Mouse (Mus musculus): Measurements from ENCODE around the gene Pdzd2. TPM values are rescaled to one million over a fixed set of nuclear protein-coding genes. Genes with fewer than 3 reads are reported as not detected.

Pdzd2 gene
- polyA plus RNA-seq, 1 experiment from 2014 or later = 7.3 TPM

- Histone ChIP-seq H3K9me3 (no peaks in the 10 kb centered on the region), H3K4me1 (peaks cover 6% of the 10 kb centered on the region; the same call in 1 of the 2 replicates), H3K4me3 (no peak overlapping the region), H3K27ac (no peak overlapping the region), H3K27me3 (ENCODE audit: insufficient read depth, poor library complexity, severe bottlenecking) (no peaks in the 10 kb centered on the region), H3K36me3 (no peaks in the 10 kb centered on the region)
- 71% methylated on average over 6 of the region's 6 CpGs for WGBS
- DNase-seq (ENCODE audit: low spot score) = no peak
Measured at GRCm38 (mm10) chr15:12608090-12608489, 131.6 kb downstream of the Pdzd2 start.

- no peak for DNase-seq (ENCODE audit: low spot score)
Measured at GRCm38 (mm10) chr15:12606306-12606705, 133.4 kb downstream of the Pdzd2 start.

GRCm38 (mm10) chr15:12605239-12605993 is 134.3 kb downstream of the Pdzd2 start:
- Histone ChIP-seq H3K4me1 (peaks cover 13% of the 10 kb centered on the region), H3K27me3 (ENCODE audit: insufficient read depth, poor library complexity, severe bottlenecking) (no peaks in the 10 kb centered on the region), H3K4me3 (no peak overlapping the region), H3K9me3 (no peaks in the 10 kb centered on the region), H3K36me3 (no peaks in the 10 kb centered on the region), H3K27ac (peak overlapping the region; percentile 48)
- no peak for DNase-seq (ENCODE audit: low spot score)
- WGBS = 70% methylated on average over 10 of the region's 10 CpGs

More at GRCm38 (mm10) chr15:12606306-12606705, 133.4 kb downstream of the Pdzd2 start:
- H3K36me3 ChIP-seq = no peaks in the 10 kb centered on the region
- H3K4me1 ChIP-seq = peaks cover 4% of the 10 kb centered on the region; the same call in 1 of the 2 replicates
- H3K27me3 ChIP-seq (ENCODE audit: insufficient read depth, poor library complexity, severe bottlenecking) = no peaks in the 10 kb centered on the region
- H3K4me3 ChIP-seq = no peak overlapping the region
- WGBS = 68% methylated on average over 9 of the region's 9 CpGs
- no peaks in the 10 kb centered on the region for H3K9me3 ChIP-seq
- no peak overlapping the region for H3K27ac ChIP-seq

GRCm38 (mm10) chr15:12603674-12604073 is 136.1 kb downstream of the Pdzd2 start:
- 92% methylated on average over 4 of the region's 4 CpGs for WGBS
- Histone ChIP-seq H3K36me3 (no peaks in the 10 kb centered on the region), H3K9me3 (no peaks in the 10 kb centered on the region), H3K4me1 (peaks cover 14% of the 10 kb centered on the region), H3K27ac (no peak overlapping the region), H3K4me3 (no peak overlapping the region), H3K27me3 (ENCODE audit: insufficient read depth, poor library complexity, severe bottlenecking) (no peaks in the 10 kb centered on the region)
- DNase-seq (ENCODE audit: low spot score) = no peak

GRCm38 (mm10) chr15:12593094-12593493 is 146.6 kb downstream of the Pdzd2 start:
- no peaks in the 10 kb centered on the region for H3K9me3 ChIP-seq
- H3K27me3 ChIP-seq (ENCODE audit: insufficient read depth, poor library complexity, severe bottlenecking) = peaks cover 5% of the 10 kb centered on the region; the same call in 1 of the 2 replicates
- H3K36me3 ChIP-seq = no peaks in the 10 kb centered on the region
- no peak overlapping the region for H3K27ac ChIP-seq
- no peak for DNase-seq (ENCODE audit: low spot score)
- H3K4me1 ChIP-seq = no peaks in the 10 kb centered on the region
- 77% methylated on average over 4 of the region's 4 CpGs for WGBS
- no peak overlapping the region for H3K4me3 ChIP-seq

DNA sequence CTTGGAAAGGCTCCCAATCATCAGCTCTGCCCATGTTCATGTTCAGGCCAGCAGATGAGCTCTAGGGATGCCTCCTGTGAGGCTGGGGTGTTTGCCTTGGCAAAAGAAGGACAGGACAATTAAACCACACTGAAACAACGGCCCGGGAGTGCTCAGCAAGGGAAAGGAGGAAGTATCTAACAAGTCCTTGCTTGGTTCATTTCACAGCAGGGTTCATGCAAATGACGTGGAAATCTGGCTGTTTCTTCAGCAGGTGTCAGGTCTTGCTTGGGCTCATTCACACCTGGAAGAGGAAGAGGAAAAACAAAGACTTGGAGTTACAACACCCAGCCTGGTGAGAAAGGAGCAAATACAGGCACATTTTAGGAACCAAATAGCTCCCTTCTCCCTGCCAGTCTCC is 147.1 kb downstream of the Pdzd2 start:
- H3K4me3 ChIP-seq = no peak overlapping the region
- no peaks in the 10 kb centered on the region for H3K4me1 ChIP-seq
- 24% methylated on average over 3 of the region's 3 CpGs for WGBS
- H3K27me3 ChIP-seq (ENCODE audit: insufficient read depth, poor library complexity, severe bottlenecking) = peaks cover 5% of the 10 kb centered on the region; the same call in 1 of the 2 replicates
- H3K36me3 ChIP-seq = no peaks in the 10 kb centered on the region
- no peak for DNase-seq (ENCODE audit: low spot score)
- no peak overlapping the region for H3K27ac ChIP-seq
- H3K9me3 ChIP-seq = no peaks in the 10 kb centered on the region

DNA sequence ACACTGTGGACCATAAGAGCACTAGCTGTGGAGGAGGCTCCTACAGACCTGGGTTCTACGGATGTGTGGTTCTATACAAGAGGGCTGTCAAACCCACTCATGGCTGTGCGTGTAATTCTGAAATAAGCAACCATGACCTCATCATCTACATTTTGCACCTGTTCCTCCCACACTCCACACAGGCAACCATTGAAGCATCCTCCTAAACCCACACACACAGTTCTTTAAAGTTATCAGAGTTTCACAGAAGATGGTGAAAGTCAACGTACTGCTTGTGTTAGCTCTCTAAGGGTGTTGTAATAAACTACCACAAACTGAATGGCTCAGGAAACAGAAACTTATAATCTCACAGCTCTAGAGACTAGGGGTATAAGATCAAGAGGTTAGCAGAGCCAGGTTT is 151.1 kb downstream of the Pdzd2 start:
- Histone ChIP-seq H3K4me3 (no peak overlapping the region), H3K4me1 (no peaks in the 10 kb centered on the region), H3K27me3 (ENCODE audit: insufficient read depth, poor library complexity, severe bottlenecking) (peaks cover 5% of the 10 kb centered on the region; the same call in 1 of the 2 replicates), H3K36me3 (no peaks in the 10 kb centered on the region), H3K27ac (no peak overlapping the region), H3K9me3 (no peaks in the 10 kb centered on the region)
- no peak for DNase-seq (ENCODE audit: low spot score)
- 82% methylated on average over 3 of the region's 3 CpGs for WGBS

GRCm38 (mm10) chr15:12586852-12587424 is 152.8 kb downstream of the Pdzd2 start:
- no peak for DNase-seq (ENCODE audit: low spot score)
- Histone ChIP-seq H3K27ac (no peak overlapping the region), H3K27me3 (ENCODE audit: insufficient read depth, poor library complexity, severe bottlenecking) (no peaks in the 10 kb centered on the region), H3K9me3 (no peaks in the 10 kb centered on the region), H3K36me3 (no peaks in the 10 kb centered on the region), H3K4me3 (no peak overlapping the region), H3K4me1 (no peaks in the 10 kb centered on the region)
- 71% methylated on average over 4 of the region's 4 CpGs for WGBS

GRCm38 (mm10) chr15:12586154-12586553 is 153.6 kb downstream of the Pdzd2 start:
- no peaks in the 10 kb centered on the region for H3K36me3 ChIP-seq
- H3K9me3 ChIP-seq = no peaks in the 10 kb centered on the region
- H3K4me1 ChIP-seq = no peaks in the 10 kb centered on the region
- no peak overlapping the region for H3K4me3 ChIP-seq
- WGBS = 5% methylated on average over 5 of the region's 5 CpGs
- no peak overlapping the region for H3K27ac ChIP-seq
- no peaks in the 10 kb centered on the region for H3K27me3 ChIP-seq (ENCODE audit: insufficient read depth, poor library complexity, severe bottlenecking)
- peak; percentile 85 for DNase-seq (ENCODE audit: low spot score)

DNA sequence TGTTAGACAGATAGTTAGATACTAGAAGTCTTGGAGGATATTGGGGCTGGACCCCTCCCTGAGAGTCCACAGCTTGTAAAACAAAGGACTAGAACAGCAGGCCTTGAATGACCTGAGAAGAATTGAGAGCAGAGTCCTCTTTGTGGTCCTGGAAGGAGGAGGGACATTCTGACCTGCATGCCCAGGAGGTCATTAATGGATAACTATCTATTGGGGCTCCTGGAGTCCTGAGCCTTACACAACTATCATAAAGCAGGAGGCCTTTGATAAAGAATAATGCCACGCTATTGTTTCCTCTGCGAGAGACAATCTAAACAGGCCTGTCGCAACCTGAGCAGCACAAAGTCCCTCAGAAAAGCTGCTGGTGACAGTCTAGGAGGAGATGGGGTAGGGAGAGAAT is 156.7 kb downstream of the Pdzd2 start:
- 79% methylated on average over 3 of the region's 3 CpGs for WGBS

GRCm38 (mm10) chr15:12582471-12582870 is 157.3 kb downstream of the Pdzd2 start:
- no peak for DNase-seq (ENCODE audit: low spot score)
- Histone ChIP-seq H3K27ac (no peak overlapping the region), H3K36me3 (no peaks in the 10 kb centered on the region), H3K4me3 (no peak overlapping the region), H3K4me1 (peaks cover 3% of the 10 kb centered on the region), H3K27me3 (ENCODE audit: insufficient read depth, poor library complexity, severe bottlenecking) (no peaks in the 10 kb centered on the region), H3K9me3 (no peaks in the 10 kb centered on the region)

More for the DNA sequence above, 156.7 kb downstream of the Pdzd2 start:
- H3K9me3 ChIP-seq = no peaks in the 10 kb centered on the region
- H3K4me3 ChIP-seq = no peak overlapping the region
- no peaks in the 10 kb centered on the region for H3K27me3 ChIP-seq (ENCODE audit: insufficient read depth, poor library complexity, severe bottlenecking)
- H3K27ac ChIP-seq = no peak overlapping the region
- no peaks in the 10 kb centered on the region for H3K4me1 ChIP-seq
- no peak for DNase-seq (ENCODE audit: low spot score)
- no peaks in the 10 kb centered on the region for H3K36me3 ChIP-seq

DNA sequence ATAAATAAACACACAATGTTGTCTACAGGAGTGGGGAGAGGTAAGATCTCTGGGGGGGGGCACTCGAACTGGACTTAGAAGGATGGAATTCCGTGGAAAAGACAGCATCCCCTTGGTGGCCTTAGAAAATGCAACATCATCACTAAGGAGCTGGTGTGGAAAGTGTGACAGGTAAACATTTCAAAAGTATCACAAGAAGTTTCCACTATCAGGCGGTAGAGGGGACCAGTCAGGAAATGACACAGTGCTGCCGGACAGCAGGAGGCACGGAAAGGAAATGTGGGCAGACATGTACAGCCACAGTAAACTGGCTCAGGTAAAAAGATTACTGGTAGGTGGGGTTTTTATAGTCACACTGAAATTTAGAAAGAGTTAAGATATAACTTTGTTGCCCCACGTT is 160.5 kb downstream of the Pdzd2 start:
- H3K27ac ChIP-seq = no peak overlapping the region
- H3K27me3 ChIP-seq (ENCODE audit: insufficient read depth, poor library complexity, severe bottlenecking) = no peaks in the 10 kb centered on the region
- DNase-seq (ENCODE audit: low spot score) = no peak
- no peaks in the 10 kb centered on the region for H3K36me3 ChIP-seq
- 62% methylated on average over 6 of the region's 6 CpGs for WGBS
- peaks cover 9% of the 10 kb centered on the region for H3K4me1 ChIP-seq
- H3K4me3 ChIP-seq = no peak overlapping the region
- no peaks in the 10 kb centered on the region for H3K9me3 ChIP-seq

GRCm38 (mm10) chr15:12578276-12578675 is 161.4 kb downstream of the Pdzd2 start:
- 46% methylated on average over 5 of the region's 5 CpGs for WGBS
- Histone ChIP-seq H3K4me3 (no peak overlapping the region), H3K4me1 (peaks cover 9% of the 10 kb centered on the region), H3K27me3 (ENCODE audit: insufficient read depth, poor library complexity, severe bottlenecking) (no peaks in the 10 kb centered on the region), H3K27ac (no peak overlapping the region), H3K36me3 (no peaks in the 10 kb centered on the region), H3K9me3 (no peaks in the 10 kb centered on the region)
- DNase-seq (ENCODE audit: low spot score) = peak; percentile 77

Data from heart, embryonic 10.5 days (tissue).